Mouse (Mus musculus) olfactory bulb, adult 2 months (tissue): ENCODE results near the gene Ndufaf7. TPM values are rescaled to one million over a fixed set of nuclear protein-coding genes. Genes with fewer than 3 reads are reported as not detected.

ENCODE experiments used
- H3K27ac ChIP-seq: fragments of 200-500 bp; 2 replicates; pipeline ENCODE4 v1.5.1; 2012; ENCODE audit warnings: low read depth, low read length; ENCODE audit not compliant: insufficient read depth
- H3K4me1 ChIP-seq: fragments of 200-500 bp; 2 replicates; pipeline ENCODE4 v1.6.1; 2012; ENCODE audit warnings: low read length; ENCODE audit not compliant: control insufficient read depth, insufficient read depth
- H3K4me3 ChIP-seq: fragments of 200-500 bp; 2 replicates; pipeline ENCODE4 v1.5.1; 2012; ENCODE audit warnings: mild to moderate bottlenecking, low read depth, low read length, moderate library complexity; ENCODE audit not compliant: insufficient read depth
- CTCF ChIP-seq: fragments of 200-500 bp; IDR thresholded peaks from 2 replicates; pipeline ENCODE4 v1.5.1; 2012; ENCODE audit warnings: low read depth, mild to moderate bottlenecking, low read length, moderate library complexity; ENCODE audit not compliant: insufficient read depth
- POLR2A ChIP-seq: fragments of 200-500 bp; IDR thresholded peaks from 2 replicates; pipeline ENCODE4 v1.6.1; 2012; ENCODE audit warnings: mild to moderate bottlenecking, low read depth, low read length, moderate library complexity; ENCODE audit not compliant: insufficient read depth
- WGBS: fragments of 180-500 bp; shearing (Covaris S2); methylation state at CpG from one replicate; pipeline ENCODE4 v1.1.7; 2018; 5-methylcytosine and 5-hydroxymethylcytosine counted together
- polyA plus RNA-seq: library from polyadenylated mRNA; stranded (reverse); fragments of >200 nt; gene quantifications from 2 replicates; pipeline ENCODE4 v1.2.4, GENCODE M21; 2012; ENCODE audit warnings: low replicate concordance; ENCODE audit not compliant: missing spikeins, insufficient read depth, insufficient read length

Gene Ndufaf7
- polyA plus RNA-seq, 1 experiment, result not detected

GRCm38 (mm10) chr17:78989015-78989414, 52.1 kb downstream of the Ndufaf7 start:
- Histone ChIP-seq H3K27ac (no peak overlapping the region), H3K4me3 (no peak overlapping the region), H3K4me1 (no peaks in the 10 kb centered on the region)
- 89% methylated on average over 8 of the region's 8 CpGs for WGBS
- no peak for TF ChIP-seq CTCF
- no peak for TF ChIP-seq POLR2A

DNA sequence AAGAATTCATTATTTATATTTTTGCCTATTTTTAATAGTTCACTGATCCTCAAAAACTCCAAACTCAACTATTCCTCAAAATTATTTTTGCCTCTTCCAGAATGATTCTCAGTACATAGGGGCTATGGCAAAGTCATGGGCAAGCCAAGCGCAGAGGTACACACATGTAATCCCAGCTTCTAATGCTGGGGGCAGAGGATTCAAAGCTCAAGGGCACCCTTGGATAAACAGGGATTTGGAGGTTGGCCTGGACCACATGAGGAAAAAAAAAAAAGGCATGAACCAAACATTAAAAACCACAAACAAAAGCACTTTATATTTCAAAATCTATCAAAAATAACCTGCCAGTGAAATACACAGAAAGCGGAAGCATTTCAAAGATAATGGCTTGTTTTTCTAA, 54.6 kb downstream of the Ndufaf7 start:
- 98% methylated on average over 2 of the region's 2 CpGs for WGBS
- no peaks in the 10 kb centered on the region for H3K4me1 ChIP-seq
- no peak for TF ChIP-seq POLR2A
- TF ChIP-seq CTCF, result no peak
- H3K27ac ChIP-seq, result no peak overlapping the region
- no peak overlapping the region for H3K4me3 ChIP-seq

DNA sequence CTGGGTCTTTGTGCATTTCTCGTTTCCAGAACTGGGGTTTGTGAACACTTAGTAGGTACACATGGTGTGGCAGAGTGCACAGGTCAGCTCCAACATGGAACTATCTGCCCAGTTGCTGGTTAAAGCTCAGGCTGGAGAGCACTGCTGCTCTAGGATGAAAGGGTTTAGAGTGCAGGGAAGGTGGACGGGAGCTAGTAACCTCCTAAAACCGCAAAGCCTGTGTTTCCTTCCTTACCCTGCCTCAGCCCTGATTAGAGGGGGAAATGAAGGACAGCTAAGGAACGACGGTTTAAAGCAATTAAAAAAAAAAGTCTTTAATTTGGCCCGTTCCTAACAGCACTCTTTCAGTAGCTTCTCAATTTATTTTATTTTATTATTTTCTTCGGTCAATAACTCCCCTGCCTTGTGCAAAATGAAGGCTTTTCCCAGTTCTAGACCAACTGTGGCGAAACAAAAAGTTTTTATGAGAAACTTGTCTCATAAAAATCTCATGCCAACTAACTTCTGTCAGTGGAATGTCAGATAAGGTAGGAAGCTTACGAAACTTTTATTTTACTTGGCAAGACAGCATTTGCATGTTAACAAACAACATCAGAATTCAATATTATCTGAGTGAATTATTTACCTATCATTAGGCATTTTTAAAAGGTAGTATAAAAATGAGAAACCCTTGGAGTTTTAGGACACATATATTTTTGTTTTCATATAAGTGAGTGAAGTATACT, 55.5 kb downstream of the Ndufaf7 start:
- Histone ChIP-seq H3K4me3 (no peak overlapping the region), H3K27ac (no peak overlapping the region), H3K4me1 (no peaks in the 10 kb centered on the region)
- TF ChIP-seq POLR2A (no peak), CTCF (no peak)
- WGBS, result 68% methylated on average over 9 of the region's 9 CpGs

- TF ChIP-seq POLR2A (no peak), CTCF (no peak)
- Histone ChIP-seq H3K27ac (no peak overlapping the region), H3K4me3 (no peak overlapping the region), H3K4me1 (no peaks in the 10 kb centered on the region)
- WGBS, result 44% methylated on average over 2 of the region's 2 CpGs
Observed at GRCm38 (mm10) chr17:78993670-78994069, 56.7 kb downstream of the Ndufaf7 start.

DNA sequence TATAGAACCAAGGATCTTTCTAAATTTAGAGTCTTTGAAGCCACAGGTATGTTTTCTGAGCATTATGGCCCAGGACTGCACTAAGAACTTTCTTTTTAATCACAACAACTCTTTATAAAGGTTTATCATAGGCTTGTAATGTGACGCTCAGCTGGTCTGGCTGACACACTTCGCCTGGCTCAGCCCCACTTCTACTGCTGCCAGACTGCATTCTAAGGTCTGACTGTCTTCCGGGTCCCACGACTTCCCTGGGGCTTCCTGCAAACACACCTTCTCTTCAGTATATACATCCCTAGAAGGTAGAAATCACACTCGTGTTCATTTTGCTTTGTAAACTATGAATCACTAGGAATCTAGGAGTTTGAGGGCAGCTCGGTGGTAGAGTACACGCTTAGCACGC, 57.4 kb downstream of the Ndufaf7 start:
- Histone ChIP-seq H3K27ac (no peak overlapping the region; the same call in 1 of the 2 replicates), H3K4me3 (no peak overlapping the region), H3K4me1 (no peaks in the 10 kb centered on the region)
- WGBS, result 72% methylated on average over 8 of the region's 8 CpGs
- TF ChIP-seq CTCF (no peak), POLR2A (no peak)

DNA sequence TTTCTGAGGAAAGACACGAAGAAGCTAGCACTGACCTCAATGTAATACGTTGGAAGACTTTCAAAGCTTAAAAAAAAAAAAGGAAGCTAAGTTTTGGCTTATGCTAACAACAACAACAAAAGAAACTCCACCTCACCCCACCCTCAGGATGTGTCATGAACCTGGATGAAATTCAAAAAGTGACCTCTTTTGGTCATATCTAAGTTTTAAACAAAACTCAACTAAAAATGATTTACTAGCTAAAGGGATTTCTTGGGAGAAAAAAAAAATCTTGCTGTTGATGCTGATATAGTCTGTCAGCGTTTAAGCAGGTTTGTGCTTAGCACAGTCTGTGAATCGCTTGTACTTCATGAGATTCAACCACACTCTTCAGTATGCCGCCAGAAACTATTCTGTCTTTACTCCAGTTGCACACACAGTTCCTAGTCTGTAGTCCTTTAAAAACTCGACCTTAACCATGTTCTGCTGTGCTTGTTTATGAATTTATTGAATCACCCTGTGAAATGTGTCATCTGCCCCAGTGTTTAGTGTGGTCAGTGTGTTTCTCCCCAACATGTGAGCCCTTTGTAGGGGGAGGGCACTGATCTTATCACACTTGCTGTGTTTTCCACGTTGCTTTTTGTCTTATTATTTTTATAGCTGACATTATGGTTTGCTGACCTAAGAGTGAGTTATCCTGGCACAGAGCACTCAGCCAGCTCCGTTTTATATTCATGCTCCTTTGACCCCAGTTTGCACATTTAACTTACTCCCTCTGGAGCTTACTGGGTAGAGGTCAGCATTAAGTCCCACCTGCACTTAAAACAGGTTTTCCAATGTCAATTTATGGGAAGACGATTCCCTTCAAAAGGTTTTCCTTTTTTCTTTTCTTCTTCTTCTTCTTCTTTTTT, 58.2 kb downstream of the Ndufaf7 start:
- no peaks in the 10 kb centered on the region for H3K4me1 ChIP-seq
- 66% methylated on average over 9 of the region's 9 CpGs for WGBS
- H3K4me3 ChIP-seq, result no peak overlapping the region
- no peak overlapping the region for H3K27ac ChIP-seq
- no peak for TF ChIP-seq CTCF
- no peak for TF ChIP-seq POLR2A

Other genes with a start within 250 kb of the Ndufaf7 start
- gene Strn, start 199.9 kb upstream of the Ndufaf7 start, polyA plus RNA-seq, result not detected in 2 replicates
- 184 TPM in 1 of 2 replicates, not detected in the other for gene Heatr5b, start 101.8 kb upstream of the Ndufaf7 start, polyA plus RNA-seq
- gene Gpatch11, start 101.6 kb upstream of the Ndufaf7 start, polyA plus RNA-seq, result not detected in 2 replicates
- gene Eif2ak2, start 54.6 kb upstream of the Ndufaf7 start, polyA plus RNA-seq, result not detected in 2 replicates
- not detected in 2 replicates for gene Sult6b1, start 30.1 kb upstream of the Ndufaf7 start, polyA plus RNA-seq
- not detected in 2 replicates for gene Cebpzos, start 20.6 kb upstream of the Ndufaf7 start, polyA plus RNA-seq
- not detected in 2 replicates for gene Cebpz, start 70 bp upstream of the Ndufaf7 start, polyA plus RNA-seq
- gene Prkd3, start 83.7 kb downstream of the Ndufaf7 start, polyA plus RNA-seq, result not detected in 2 replicates
- not detected in 2 replicates for gene Qpct, start 114.8 kb downstream of the Ndufaf7 start, polyA plus RNA-seq